Mouse (Mus musculus) ES-E14 (cell line): Measurements from ENCODE around the gene Ptprk.

Source experiments
- HCFC1 ChIP-seq: IDR thresholded peaks from 2 replicates; pipeline ENCODE4 v1.6.1; 2012; ENCODE audit warnings: low read length, inconsistent platforms, borderline replicate concordance; ENCODE audit not compliant: insufficient read depth
- MAFK ChIP-seq: IDR thresholded peaks from 2 replicates; pipeline ENCODE4 v1.6.1; 2014; ENCODE audit warnings: mild to moderate bottlenecking, low read depth, low read length, inconsistent platforms; ENCODE audit not compliant: insufficient read depth
- ZC3H11A ChIP-seq: IDR thresholded peaks from 2 replicates; pipeline ENCODE4 v1.6.1; 2012; ENCODE audit warnings: low read depth, mild to moderate bottlenecking, inconsistent platforms, low read length, borderline replicate concordance
- ZNF384 ChIP-seq: IDR thresholded peaks from 2 replicates; pipeline ENCODE4 v1.6.1; 2012; ENCODE audit warnings: low read depth, low read length, inconsistent platforms

DNA sequence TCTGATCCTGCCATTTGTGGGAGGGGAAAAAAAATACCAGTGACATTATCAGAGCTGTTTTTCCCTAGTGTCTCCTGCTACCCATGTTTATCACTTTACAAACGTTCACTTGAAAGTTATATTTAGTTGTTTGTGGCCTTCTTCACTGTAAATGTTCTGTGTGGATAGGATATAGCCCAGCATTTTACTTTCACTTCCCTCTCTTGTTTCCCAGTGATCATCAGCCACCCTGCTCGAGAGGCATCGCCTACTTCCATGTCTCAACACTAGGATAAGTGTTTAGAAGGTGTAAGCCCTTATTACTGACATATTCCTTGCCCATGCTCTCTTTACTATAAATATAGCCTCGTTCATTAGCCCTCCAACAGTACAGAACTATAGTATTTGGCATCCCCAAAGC lies 466.0 kb downstream of the Ptprk start:
- TF ChIP-seq MAFK, result no peak
- TF ChIP-seq ZC3H11A, result no peak
- no peak for TF ChIP-seq HCFC1
- no peak for TF ChIP-seq ZNF384
